Mouse (Mus musculus): ENCODE measurements around the gene Tmem248.

The Tmem248 gene

GRCm38 (mm10) chr5:130255799-130256525, 39.1 kb downstream of the Tmem248 start:
- DNase-seq (ENCODE audit: inconsistent age in 2 of 2, low spot score in 1 of 2) = peak in 1 of 2 experiments; percentile 43

- peak; percentile 96 to 98 for DNase-seq (ENCODE audit: inconsistent age in 2 of 2, low spot score in 1 of 2)
These were observed 39.9 kb downstream of the Tmem248 start for GRCm38 (mm10) chr5:130256678-130257271.

- no peak for DNase-seq (ENCODE audit: inconsistent age in 2 of 2, low spot score in 1 of 2)
These were observed 40.4 kb downstream of the Tmem248 start for GRCm38 (mm10) chr5:130257303-130257702.

- DNase-seq (ENCODE audit: inconsistent age in 2 of 2, low spot score in 1 of 2) = no peak
These were observed 46.6 kb downstream of the Tmem248 start for GRCm38 (mm10) chr5:130263454-130263853.

GRCm38 (mm10) chr5:130264433-130265005, 47.6 kb downstream of the Tmem248 start:
- peak; percentile 65 to 84 for DNase-seq (ENCODE audit: inconsistent age in 2 of 2, low spot score in 1 of 2)

GRCm38 (mm10) chr5:130266651-130267050, 49.8 kb downstream of the Tmem248 start:
- DNase-seq (ENCODE audit: inconsistent age in 2 of 2, low spot score in 1 of 2) = peak; percentile 50 to 79

- peak; percentile 52 to 81 for DNase-seq (ENCODE audit: inconsistent age in 2 of 2, low spot score in 1 of 2)
These were observed 50.4 kb downstream of the Tmem248 start for GRCm38 (mm10) chr5:130267316-130267715.

- DNase-seq (ENCODE audit: inconsistent age in 2 of 2, low spot score in 1 of 2) = peak; percentile 77 to 87
These were observed 52.1 kb downstream of the Tmem248 start for GRCm38 (mm10) chr5:130268976-130269375.

GRCm38 (mm10) chr5:130272344-130272743, 55.5 kb downstream of the Tmem248 start:
- peak in 1 of 2 experiments; percentile 61 for DNase-seq (ENCODE audit: inconsistent age in 2 of 2, low spot score in 1 of 2)

GRCm38 (mm10) chr5:130273046-130273445, 56.2 kb downstream of the Tmem248 start:
- peak; percentile 32 to 62 for DNase-seq (ENCODE audit: inconsistent age in 2 of 2, low spot score in 1 of 2)

- peak in 1 of 2 experiments; percentile 80 for DNase-seq (ENCODE audit: inconsistent age in 2 of 2, low spot score in 1 of 2)
These were observed 58.6 kb downstream of the Tmem248 start for GRCm38 (mm10) chr5:130275509-130275908.

- DNase-seq (ENCODE audit: inconsistent age in 2 of 2, low spot score in 1 of 2) = peak in 1 of 2 experiments; percentile 22
These were observed 61.2 kb downstream of the Tmem248 start for GRCm38 (mm10) chr5:130278011-130278472.

GRCm38 (mm10) chr5:130283079-130283732, 66.3 kb downstream of the Tmem248 start:
- no peak for DNase-seq (ENCODE audit: inconsistent age in 2 of 2, low spot score in 1 of 2)

- DNase-seq (ENCODE audit: inconsistent age in 2 of 2, low spot score in 1 of 2) = no peak
These were observed 71.2 kb downstream of the Tmem248 start for GRCm38 (mm10) chr5:130288106-130288505.

- no peak for DNase-seq (ENCODE audit: inconsistent age in 2 of 2, low spot score in 1 of 2)
These were observed 73.4 kb downstream of the Tmem248 start for GRCm38 (mm10) chr5:130290242-130290641.

GRCm38 (mm10) chr5:130290775-130291174, 73.9 kb downstream of the Tmem248 start:
- peak in 1 of 2 experiments; percentile 24 for DNase-seq (ENCODE audit: inconsistent age in 2 of 2, low spot score in 1 of 2)

GRCm38 (mm10) chr5:130292976-130293375, 76.1 kb downstream of the Tmem248 start:
- no peak for DNase-seq (ENCODE audit: inconsistent age in 2 of 2, low spot score in 1 of 2)

Data from adrenal gland, adult (tissue).